Mouse (Mus musculus) ES-Bruce4 (cell line): ENCODE measurements around the gene Sympk. TPM values are rescaled to one million over a fixed set of nuclear protein-coding genes. Genes with fewer than 3 reads are reported as not detected.
A peak's percentile ranks its signal among the peaks of the same experiment; 100 is the strongest.

ENCODE experiments used
- H3K27ac ChIP-seq: 2 replicates; pipeline ENCODE4 v1.5.1; 2012; ENCODE audit warnings: low read length, inconsistent platforms; ENCODE audit not compliant: insufficient read depth
- H3K27me3 ChIP-seq: 2 replicates; pipeline ENCODE4 v1.6.1; 2012; ENCODE audit warnings: mild to moderate bottlenecking, low read length, inconsistent platforms; ENCODE audit not compliant: control insufficient read depth, poor library complexity, insufficient read depth, severe bottlenecking
- H3K36me3 ChIP-seq: 2 replicates; pipeline ENCODE4 v1.6.1; 2012; ENCODE audit warnings: inconsistent platforms, mild to moderate bottlenecking, low read length, moderate library complexity; ENCODE audit not compliant: control insufficient read depth, poor library complexity, insufficient read depth, severe bottlenecking
- H3K4me1 ChIP-seq: one replicate; pipeline ENCODE4 v1.8.1; 2011; ENCODE audit warnings: low read length; ENCODE audit not compliant: control insufficient read depth, insufficient read depth
- H3K4me3 ChIP-seq: 2 replicates; pipeline ENCODE4 v1.5.1; 2011; ENCODE audit warnings: low read depth, mild to moderate bottlenecking, low read length
- H3K9ac ChIP-seq: 2 replicates; pipeline ENCODE4 v1.6.1; 2012; ENCODE audit warnings: low read depth, mild to moderate bottlenecking, inconsistent platforms; ENCODE audit not compliant: poor library complexity, severe bottlenecking
- H3K9me3 ChIP-seq: replicated peaks from 2 replicates; pipeline ENCODE4 v1.6.1; 2012; ENCODE audit warnings: mild to moderate bottlenecking, low read length, inconsistent platforms; ENCODE audit not compliant: control insufficient read depth, poor library complexity, insufficient read depth, severe bottlenecking
- CTCF ChIP-seq: IDR thresholded peaks from one replicate; pipeline ENCODE4 v1.8.1; 2011; ENCODE audit warnings: low read depth, low read length
- EP300 ChIP-seq: IDR thresholded peaks from 2 replicates; pipeline ENCODE4 v1.6.1; 2011; ENCODE audit warnings: low read depth, low read length; ENCODE audit not compliant: insufficient read depth
- POLR2A ChIP-seq: IDR thresholded peaks from one replicate; pipeline ENCODE4 v1.8.1; 2011; ENCODE audit warnings: low read length; ENCODE audit not compliant: insufficient read depth
- polyA plus RNA-seq: library from polyadenylated mRNA; stranded (reverse); fragments of >200 nt; gene quantifications from 2 replicates; pipeline ENCODE4 v1.2.4, GENCODE M21; 2011; ENCODE audit warnings: low read depth; ENCODE audit not compliant: missing spikeins, insufficient read depth, insufficient read length

Gene Sympk
- polyA plus RNA-seq, 1 experiment = 102 TPM

DNA sequence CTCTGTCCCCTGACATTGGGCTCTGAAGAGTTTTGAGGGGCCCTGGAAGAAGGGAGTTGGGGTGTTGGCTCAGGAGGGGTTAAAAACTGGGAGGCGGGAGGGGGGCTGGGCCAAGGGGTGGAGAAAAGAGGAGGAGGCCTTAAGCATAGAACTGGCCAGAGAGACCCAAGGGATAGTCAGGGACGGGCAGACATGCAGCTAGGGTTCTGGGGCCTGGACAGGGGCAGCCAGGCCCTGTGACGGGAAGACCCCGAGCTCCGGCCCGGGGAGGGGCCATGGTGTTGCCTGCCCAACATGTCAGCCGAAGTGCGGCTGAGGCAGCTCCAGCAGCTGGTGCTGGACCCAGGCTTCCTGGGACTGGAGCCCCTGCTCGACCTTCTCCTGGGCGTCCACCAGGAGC, 59.5 kb downstream of the Sympk start, which contains the start of gene Dmpk:
Dmpk (plus strand) TSS at position 149 of the 400 bp plus-strand sequence.
- Histone ChIP-seq H3K4me1 (peaks cover 4% of the 10 kb centered on the region), H3K4me3 (no peak within 1 kb of the TSS), H3K9ac (no peak within 1 kb of the TSS), H3K36me3 (peaks cover 9% of the 10 kb centered on the region), H3K27me3 (no peaks in the 10 kb centered on the region), H3K9me3 (no peaks in the 10 kb centered on the region), H3K27ac (no peak within 1 kb of the TSS)
- TF ChIP-seq EP300 = no peak
- TF ChIP-seq POLR2A = no peak
- no peak for TF ChIP-seq CTCF

DNA sequence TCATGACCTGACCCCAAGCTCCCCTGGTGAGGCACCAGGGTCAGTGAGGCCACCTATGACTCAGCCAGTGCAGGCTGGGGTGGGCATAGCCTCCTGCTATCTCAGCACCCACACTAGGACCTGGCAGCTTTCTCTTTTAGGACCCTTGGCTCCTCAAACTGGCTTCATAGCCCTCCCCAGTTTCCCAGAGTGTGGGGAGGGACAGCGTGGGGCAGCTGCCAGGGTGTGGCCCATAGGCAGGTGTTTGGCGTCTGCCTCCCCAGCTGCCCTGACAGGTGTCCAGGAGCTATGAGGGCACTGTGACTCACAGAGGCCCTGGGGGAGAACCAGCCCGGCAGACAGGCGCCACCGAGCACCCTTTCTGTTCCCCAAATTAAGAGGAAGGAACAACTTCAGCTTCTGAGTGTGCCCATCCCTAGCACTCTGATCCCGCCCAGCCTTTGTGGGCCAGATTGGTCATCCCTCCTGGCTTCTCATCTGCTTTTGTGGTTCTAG, 60.1 kb downstream of the Sympk start:
- Histone ChIP-seq H3K27ac (no peak overlapping the region), H3K9me3 (no peaks in the 10 kb centered on the region), H3K4me3 (no peak overlapping the region), H3K4me1 (peaks cover 4% of the 10 kb centered on the region), H3K27me3 (no peaks in the 10 kb centered on the region), H3K9ac (no peak overlapping the region), H3K36me3 (peaks cover 9% of the 10 kb centered on the region)
- no peak for TF ChIP-seq CTCF
- TF ChIP-seq EP300 = no peak
- no peak for TF ChIP-seq POLR2A

- peaks cover 9% of the 10 kb centered on the region for H3K36me3 ChIP-seq
These were observed 60.8 kb downstream of the Sympk start for GRCm38 (mm10) chr7:19084921-19085473.

GRCm38 (mm10) chr7:19085495-19085894, 61.3 kb downstream of the Sympk start:
- Histone ChIP-seq H3K4me1 (peaks cover 4% of the 10 kb centered on the region), H3K9ac (no peak overlapping the region), H3K36me3 (peaks cover 9% of the 10 kb centered on the region), H3K4me3 (peak overlapping the region; percentile 51; the same call in 1 of the 2 replicates), H3K9me3 (no peaks in the 10 kb centered on the region), H3K27me3 (no peaks in the 10 kb centered on the region), H3K27ac (no peak overlapping the region)
- no peak for TF ChIP-seq CTCF
- no peak for TF ChIP-seq POLR2A
- TF ChIP-seq EP300 = no peak

More at GRCm38 (mm10) chr7:19084921-19085473, 60.8 kb downstream of the Sympk start:
- Histone ChIP-seq H3K9me3 (no peaks in the 10 kb centered on the region), H3K27me3 (no peaks in the 10 kb centered on the region), H3K4me1 (peaks cover 4% of the 10 kb centered on the region), H3K27ac (no peak overlapping the region), H3K9ac (no peak overlapping the region), H3K4me3 (no peak overlapping the region)
- TF ChIP-seq CTCF (no peak), POLR2A (no peak), EP300 (no peak)

GRCm38 (mm10) chr7:19086042-19086441, 61.9 kb downstream of the Sympk start:
- Histone ChIP-seq H3K27ac (no peak overlapping the region), H3K4me1 (peaks cover 4% of the 10 kb centered on the region), H3K9me3 (no peaks in the 10 kb centered on the region), H3K36me3 (peaks cover 3% of the 10 kb centered on the region), H3K27me3 (no peaks in the 10 kb centered on the region), H3K9ac (no peak overlapping the region), H3K4me3 (peak overlapping the region; percentile 51)
- TF ChIP-seq EP300 (no peak), CTCF (no peak), POLR2A (no peak)

- Histone ChIP-seq H3K9ac (no peak overlapping the region), H3K4me3 (no peak overlapping the region), H3K36me3 (no peaks in the 10 kb centered on the region), H3K27ac (no peak overlapping the region), H3K4me1 (peaks cover 4% of the 10 kb centered on the region), H3K27me3 (no peaks in the 10 kb centered on the region), H3K9me3 (no peaks in the 10 kb centered on the region)
- TF ChIP-seq EP300 (no peak), CTCF (no peak), POLR2A (no peak)
These were observed 62.6 kb downstream of the Sympk start for GRCm38 (mm10) chr7:19086760-19087159.
